ENCODE assay signal across 25 mouse cellular contexts in the genomic region with DNA sequence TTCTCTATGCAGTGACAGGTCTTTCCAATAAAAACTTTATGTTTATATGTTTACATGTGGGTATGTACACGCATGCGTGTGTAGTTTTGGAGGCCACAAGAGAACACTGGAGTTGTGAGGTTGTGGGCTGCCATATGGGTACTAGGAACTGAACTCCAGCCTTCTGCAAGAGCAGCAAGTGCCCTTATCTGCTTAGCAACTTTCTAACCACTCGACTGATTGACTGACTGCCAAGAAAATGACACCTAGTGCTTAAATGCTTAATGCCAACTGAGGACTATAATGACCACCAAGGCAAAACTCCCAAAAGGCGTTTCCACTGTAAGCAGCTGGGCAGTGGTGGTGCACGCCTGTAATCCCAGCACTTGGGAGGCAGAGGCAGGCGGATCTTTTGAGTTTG.
"Had no signal": no experiment of that assay in that cellular context is flagged by ENCODE, and none has a peak within 500 bp of the region (broad histone marks: within the 10 kb centered on the region; RNA-seq: fewer than 3 reads in every experiment).

No protein-coding gene starts in this region.

- H3K4me1 ChIP-seq: embryonic facial prominence, embryonic 10.5 days; embryonic facial prominence, embryonic 12.5 days; embryonic facial prominence, embryonic 13.5 days; embryonic facial prominence, embryonic 15.5 days; forebrain, embryonic 10.5 days; forebrain, embryonic 12.5 days; forebrain, embryonic 13.5 days had no signal

- H3K27ac ChIP-seq: embryonic facial prominence, embryonic 10.5 days; embryonic facial prominence, embryonic 12.5 days; embryonic facial prominence, embryonic 13.5 days; embryonic facial prominence, embryonic 15.5 days; forebrain, embryonic 10.5 days; forebrain, embryonic 12.5 days; forebrain, embryonic 13.5 days; gastrocnemius, adult 2 months; heart, adult 2 months had no signal

- H3K9me3 ChIP-seq: embryonic facial prominence, embryonic 10.5 days; embryonic facial prominence, embryonic 12.5 days; embryonic facial prominence, embryonic 13.5 days; embryonic facial prominence, embryonic 15.5 days; forebrain, embryonic 10.5 days; forebrain, embryonic 12.5 days; forebrain, embryonic 13.5 days had no signal

- ATAC-seq: forebrain, embryonic 13.5 days; forebrain, embryonic 14.5 days; forebrain, embryonic 16.5 days; forebrain, postnatal 0 days had no signal

- H3K9ac ChIP-seq: embryonic facial prominence, embryonic 12.5 days; embryonic facial prominence, embryonic 13.5 days; embryonic facial prominence, embryonic 15.5 days; forebrain, embryonic 12.5 days; forebrain, embryonic 13.5 days; forebrain, postnatal 0 days had no signal

- H3K4me2 ChIP-seq: embryonic facial prominence, embryonic 12.5 days; embryonic facial prominence, embryonic 13.5 days; embryonic facial prominence, embryonic 15.5 days; forebrain, embryonic 12.5 days; forebrain, embryonic 13.5 days had no signal

- DNase-seq: cerebellum, adult 9-10 months; cerebellum, adult 9-11 months; cerebellum, postnatal 10 days; cerebellum, postnatal 14 days; cerebellum, postnatal 25 days; cerebellum, postnatal 36 days; embryo, embryonic 11 days; forebrain, postnatal 0 days; gastrocnemius, adult 2 months; gastrocnemius, postnatal 10 days; gastrocnemius, postnatal 14 days; gastrocnemius, postnatal 25 days; gastrocnemius, postnatal 36 days; heart, adult 18-20 months; heart, adult 2 months had no signal

- H3K27me3 ChIP-seq: embryonic facial prominence, embryonic 12.5 days; embryonic facial prominence, embryonic 13.5 days; embryonic facial prominence, embryonic 15.5 days; forebrain, embryonic 12.5 days; forebrain, embryonic 13.5 days had no signal

- H3K4me3 ChIP-seq: embryonic facial prominence, embryonic 10.5 days; embryonic facial prominence, embryonic 12.5 days; embryonic facial prominence, embryonic 13.5 days; embryonic facial prominence, embryonic 15.5 days; erythroblast, embryonic 14.5 days; forebrain, embryonic 10.5 days; forebrain, embryonic 12.5 days; forebrain, embryonic 13.5 days; gastrocnemius, adult 2 months; heart, adult 2 months had no signal
